Comparison of ENCODE assay signal across 9 mouse cellular contexts in the genomic region with DNA sequence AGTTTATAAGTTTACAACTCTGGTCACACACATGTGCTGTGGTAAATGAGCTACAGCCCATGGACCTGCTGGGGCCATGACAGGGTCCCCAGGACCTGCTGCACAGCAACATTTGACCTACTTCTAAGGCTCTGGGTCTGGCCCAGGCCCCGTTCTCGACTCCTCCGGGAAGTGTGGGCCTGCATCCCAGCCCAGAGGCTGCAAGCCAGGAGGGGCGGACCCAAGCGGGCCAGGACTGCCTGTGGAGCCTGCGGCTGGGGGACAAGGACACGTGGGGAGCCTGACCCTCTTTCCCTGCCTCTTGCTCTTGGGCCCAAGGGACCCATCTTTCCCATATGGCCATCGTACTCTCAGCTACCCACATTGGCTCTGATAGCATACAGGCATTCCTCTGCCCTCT. TPM values are rescaled to one million over a fixed set of nuclear protein-coding genes. Genes with fewer than 3 reads are reported as not detected.
DNase-seq lines count a peak whose midpoint lies in the region; ATAC-seq lines count a peak whose summit lies in the region.
"Had no signal": no experiment of that assay in that cellular context is flagged by ENCODE, and none has a peak within 500 bp of the region (broad histone marks: within the 10 kb centered on the region; RNA-seq: fewer than 3 reads in every experiment).

No protein-coding gene starts in this region.

- WGBS in kidney, embryonic 15.5 days = 63% methylated on average over 8 of the region's 8 CpGs
- 72% methylated on average over 8 of the region's 8 CpGs for WGBS in hindbrain, embryonic 11.5 days

- DNase-seq in kidney, adult 18-20 months = peak; percentile 76
- peak; percentile 87 for DNase-seq in gastrocnemius, adult 18-20 months (ENCODE audit: low spot score)
- peak; percentile 77 to 81 for DNase-seq in kidney, postnatal 36 days
- peak; percentile 73 for DNase-seq in lung, postnatal 14 days
- no peak for DNase-seq in thymus, postnatal 36 days
- DNase-seq in hindbrain, embryonic 11.5 days (ENCODE audit: low spot score) = no peak

- H3K9me3 ChIP-seq in kidney, embryonic 15.5 days (replicated peaks) = no peaks in the 10 kb centered on the region
- no peaks in the 10 kb centered on the region for H3K9me3 ChIP-seq in hindbrain, embryonic 11.5 days (ENCODE audit: control insufficient read depth, low read length)

- peaks cover 16% of the 10 kb centered on the region for H3K4me1 ChIP-seq in kidney, embryonic 15.5 days
- H3K4me1 ChIP-seq in hindbrain, embryonic 11.5 days (replicated peaks; ENCODE audit: control insufficient read depth, insufficient read depth, low read length) = no peaks in the 10 kb centered on the region

- H3K27ac ChIP-seq in kidney, embryonic 15.5 days = no peak overlapping the region
- no peak overlapping the region for H3K27ac ChIP-seq in hindbrain, embryonic 11.5 days (ENCODE audit: low read depth, low read length)

- H3K4me2 ChIP-seq in kidney, embryonic 15.5 days = no peak overlapping the region
- no peak overlapping the region for H3K4me2 ChIP-seq in hindbrain, embryonic 11.5 days (replicated peaks; ENCODE audit: low read depth, low read length)

- H3K9ac ChIP-seq in kidney, embryonic 15.5 days = no peak overlapping the region
- H3K9ac ChIP-seq in hindbrain, embryonic 11.5 days (ENCODE audit: low read depth, low read length) = no peak overlapping the region

- H3K27me3 ChIP-seq in kidney, embryonic 15.5 days = no peaks in the 10 kb centered on the region; the same call in 1 of the 2 replicates
- no peaks in the 10 kb centered on the region for H3K27me3 ChIP-seq in hindbrain, embryonic 11.5 days (ENCODE audit: control insufficient read depth, insufficient read depth, low read length)

- no peak; the same call in 1 of the 2 replicates for ATAC-seq in kidney, embryonic 15.5 days (replicated peaks; ENCODE audit: low FRiP score)
- no peak for ATAC-seq in hindbrain, embryonic 11.5 days (ENCODE audit: low FRiP score)
- ATAC-seq in erythroid progenitor cell, adult 5-6 weeks (replicated peaks; ENCODE audit: low FRiP score, poor library complexity, severe bottlenecking) = no peak

- H3K4me3 ChIP-seq in kidney, embryonic 15.5 days (replicated peaks) = no peak overlapping the region
- no peak overlapping the region for H3K4me3 ChIP-seq in hindbrain, embryonic 11.5 days (ENCODE audit: low read depth, low read length)

- no peaks in the 10 kb centered on the region for H3K36me3 ChIP-seq in kidney, embryonic 15.5 days
- no peaks in the 10 kb centered on the region for H3K36me3 ChIP-seq in hindbrain, embryonic 11.5 days (ENCODE audit: control insufficient read depth, insufficient read depth, low read length)

RNA-seq across cellular contexts. Expression of a gene that starts 11.7 kb away (rescaled TPM):
- polyA plus RNA-seq in kidney, embryonic 15.5 days (2015; fragmentation: Nextera tagmentation; extraction: Ambion mirVana) = 67.1 and 70.1 TPM in 2 replicates
- total RNA-seq in gastrocnemius, adult 18-20 months (2021) = 1 to 10 TPM in 1 of 2 experiments, under 1 TPM in 1; 0.82 to 1.1 TPM
- 21.9 and 23.9 TPM in 2 replicates for polyA plus RNA-seq in hindbrain, embryonic 11.5 days (2014; fragmentation: Nextera tagmentation; extraction: Ambion mirVana)
- 1.3 TPM in 1 of 2 replicates, not detected in the other for total RNA-seq in erythroid progenitor cell, adult 5-6 weeks (2015; ENCODE audit: low replicate concordance)
- 0.77 TPM in 1 of 2 replicates, not detected in the other for total RNA-seq in erythroid progenitor cell, adult 5-6 weeks (2017; ENCODE audit: low replicate concordance)

RNA-seq across cellular contexts. Expression of a gene that starts 16.9 kb away (rescaled TPM):
- polyA plus RNA-seq in kidney, embryonic 15.5 days (2015; fragmentation: Nextera tagmentation; extraction: Ambion mirVana) = 1.8 and 3.9 TPM in 2 replicates
- total RNA-seq in gastrocnemius, adult 18-20 months (2021) = 100 to 1,000 TPM; 624 to 860 TPM
- 0.42 and 0.73 TPM in 2 replicates for polyA plus RNA-seq in hindbrain, embryonic 11.5 days (2014; fragmentation: Nextera tagmentation; extraction: Ambion mirVana)
- total RNA-seq in erythroid progenitor cell, adult 5-6 weeks (2015; ENCODE audit: low replicate concordance) = not detected in 2 replicates
- not detected in 2 replicates for total RNA-seq in erythroid progenitor cell, adult 5-6 weeks (2017; ENCODE audit: low replicate concordance)
- total RNA-seq: common myeloid progenitor, adult 5-6 weeks had no signal

RNA-seq across cellular contexts. Expression of a gene that starts 39.4 kb away (rescaled TPM):
- not detected in 2 replicates for polyA plus RNA-seq in kidney, embryonic 15.5 days (2015; fragmentation: Nextera tagmentation; extraction: Ambion mirVana)
- total RNA-seq in gastrocnemius, adult 18-20 months (2021) = not detected
- not detected in 2 replicates for polyA plus RNA-seq in hindbrain, embryonic 11.5 days (2014; fragmentation: Nextera tagmentation; extraction: Ambion mirVana)
- not detected in 2 replicates for total RNA-seq in erythroid progenitor cell, adult 5-6 weeks (2015; ENCODE audit: low replicate concordance)
- not detected in 2 replicates for total RNA-seq in erythroid progenitor cell, adult 5-6 weeks (2017; ENCODE audit: low replicate concordance)
- total RNA-seq: common myeloid progenitor, adult 5-6 weeks had no signal

RNA-seq across cellular contexts. Expression of a gene that starts 55.2 kb away (rescaled TPM):
- polyA plus RNA-seq in kidney, embryonic 15.5 days (2015; fragmentation: Nextera tagmentation; extraction: Ambion mirVana) = not detected in 2 replicates
- total RNA-seq in gastrocnemius, adult 18-20 months (2021) = not detected
- polyA plus RNA-seq in hindbrain, embryonic 11.5 days (2014; fragmentation: Nextera tagmentation; extraction: Ambion mirVana) = not detected in 2 replicates
- total RNA-seq in erythroid progenitor cell, adult 5-6 weeks (2015; ENCODE audit: low replicate concordance) = not detected in 2 replicates
- not detected in 2 replicates for total RNA-seq in erythroid progenitor cell, adult 5-6 weeks (2017; ENCODE audit: low replicate concordance)
- total RNA-seq: common myeloid progenitor, adult 5-6 weeks had no signal

Comparison
In these comparisons a context has a peak if more than half of its experiments do, and no peak if none do; other contexts are left out.
1. DNase-seq: peak in kidney, adult 18-20 months (single experiment), gastrocnemius, adult 18-20 months (single experiment), kidney, postnatal 36 days (2 of 2) and lung, postnatal 14 days (single experiment); none in thymus, postnatal 36 days (0 of 2) and hindbrain, embryonic 11.5 days (single experiment).
2. RNA of a gene that starts 16.9 kb away (total RNA-seq): 624 to 860 TPM in gastrocnemius, adult 18-20 months; not detected in erythroid progenitor cell, adult 5-6 weeks; every median in the first group is over 100 times any median in the second.